Mouse (Mus musculus) lung, adult 2 months (tissue): ENCODE measurements around the gene Rnf41.

Experiments used
- CTCF ChIP-seq: fragments of 200-500 bp; IDR thresholded peaks from 2 replicates; pipeline ENCODE4 v1.5.1; 2011; ENCODE audit warnings: mild to moderate bottlenecking, low read length, control low read depth; ENCODE audit not compliant: insufficient read depth
- POLR2A ChIP-seq: fragments of 200-500 bp; IDR thresholded peaks from 2 replicates; pipeline ENCODE4 v1.6.1; 2011; ENCODE audit warnings: low read depth, mild to moderate bottlenecking, control low read depth, low read length, borderline replicate concordance; ENCODE audit errors: extremely low read depth

- TF ChIP-seq POLR2A = no peak
- no peak for TF ChIP-seq CTCF
Observed at GRCm38 (mm10) chr10:128429052-128429451, 17.6 kb downstream of the Rnf41 start.
